Mouse (Mus musculus) embryonic facial prominence, embryonic 10.5 days (tissue): ENCODE results near the gene Cd82. TPM values are rescaled to one million over a fixed set of nuclear protein-coding genes. Genes with fewer than 3 reads are reported as not detected.

Source experiments
- DNase-seq: peaks from one replicate; pipeline ENCODE4 v3.0.0-alpha.2; 2017; ENCODE audit warnings: low spot score
- H3K27ac ChIP-seq: fragments of 300-500 bp; sonication (generic); replicated peaks from 2 replicates; pipeline ENCODE4 v1.5.1; 2016; ENCODE audit warnings: mild to moderate bottlenecking
- H3K27me3 ChIP-seq: fragments of 300-500 bp; sonication (generic); replicated peaks from 2 replicates; pipeline ENCODE4 v1.6.1; 2016; ENCODE audit warnings: low read depth, mild to moderate bottlenecking; ENCODE audit not compliant: poor library complexity, severe bottlenecking
- H3K36me3 ChIP-seq: fragments of 300-500 bp; sonication (generic); replicated peaks from 2 replicates; pipeline ENCODE4 v1.6.1; 2016; ENCODE audit warnings: mild to moderate bottlenecking, moderate library complexity
- H3K4me1 ChIP-seq: fragments of 300-500 bp; sonication (generic); 2 replicates; pipeline ENCODE4 v1.6.1; 2016
- H3K4me3 ChIP-seq: fragments of 300-500 bp; sonication (generic); 2 replicates; pipeline ENCODE4 v1.5.1; 2016; ENCODE audit warnings: mild to moderate bottlenecking, moderate library complexity
- H3K9me3 ChIP-seq: fragments of 300-500 bp; sonication (generic); 2 replicates; pipeline ENCODE4 v1.6.1; 2016; ENCODE audit warnings: mild to moderate bottlenecking
- WGBS: fragments of 180-500 bp; shearing (Covaris S2); methylation state at CpG from one replicate; pipeline ENCODE4 v1.1.7; 2016; 5-methylcytosine and 5-hydroxymethylcytosine counted together
- polyA plus RNA-seq: library from polyadenylated mRNA; unstranded; fragments of >200 nt; fragmentation: Nextera tagmentation; extraction: Ambion mirVana; gene quantifications from 2 replicates; pipeline ENCODE4 v1.2.1, GENCODE M21; 2016

Gene Cd82
- polyA plus RNA-seq, 1 experiment from 2014 or later, result 7.3 TPM

- Histone ChIP-seq H3K27ac (peak overlapping the region; percentile 55), H3K27me3 (no peaks in the 10 kb centered on the region), H3K4me1 (peaks cover 78% of the 10 kb centered on the region), H3K4me3 (no peak overlapping the region), H3K36me3 (no peaks in the 10 kb centered on the region), H3K9me3 (no peaks in the 10 kb centered on the region)
- WGBS, result 78% methylated on average over 7 of the region's 7 CpGs
- DNase-seq, result no peak
Observed at GRCm38 (mm10) chr2:93450695-93451094, 12.2 kb downstream of the Cd82 start.

- H3K4me1 ChIP-seq, result peaks cover 75% of the 10 kb centered on the region
Observed at GRCm38 (mm10) chr2:93449657-93450056, 13.3 kb downstream of the Cd82 start.

GRCm38 (mm10) chr2:93448774-93449173, 14.2 kb downstream of the Cd82 start:
- Histone ChIP-seq H3K36me3 (no peaks in the 10 kb centered on the region), H3K27me3 (0 out of 2 replicates have a peak, but pooled peaks cover 10% of the 10 kb centered on the region), H3K4me1 (peaks cover 78% of the 10 kb centered on the region), H3K9me3 (no peaks in the 10 kb centered on the region), H3K27ac (peak overlapping the region; percentile 5; the same call in 1 of the 2 replicates), H3K4me3 (no peak overlapping the region)
- DNase-seq, result no peak
- WGBS, result 63% methylated on average over 5 of the region's 5 CpGs

More at GRCm38 (mm10) chr2:93449657-93450056, 13.3 kb downstream of the Cd82 start:
- 78% methylated on average over 2 of the region's 2 CpGs for WGBS
- H3K9me3 ChIP-seq, result no peaks in the 10 kb centered on the region
- no peaks in the 10 kb centered on the region for H3K36me3 ChIP-seq
- H3K27ac ChIP-seq, result no peak overlapping the region
- no peak for DNase-seq
- no peak overlapping the region for H3K4me3 ChIP-seq
- 0 out of 2 replicates have a peak, but pooled peaks cover 5% of the 10 kb centered on the region for H3K27me3 ChIP-seq

- Histone ChIP-seq H3K4me3 (no peak overlapping the region), H3K27ac (peak overlapping the region; percentile 68), H3K9me3 (no peaks in the 10 kb centered on the region), H3K36me3 (no peaks in the 10 kb centered on the region), H3K27me3 (0 out of 2 replicates have a peak, but pooled peaks cover 10% of the 10 kb centered on the region), H3K4me1 (peaks cover 79% of the 10 kb centered on the region)
- WGBS, result 72% methylated on average over 6 of the region's 6 CpGs
- no peak for DNase-seq
Observed at GRCm38 (mm10) chr2:93447500-93448249, 15.3 kb downstream of the Cd82 start.

- no peaks in the 10 kb centered on the region for H3K36me3 ChIP-seq
- no peaks in the 10 kb centered on the region for H3K9me3 ChIP-seq
- peak overlapping the region; percentile 68 for H3K27ac ChIP-seq
- 0 out of 2 replicates have a peak, but pooled peaks cover 10% of the 10 kb centered on the region for H3K27me3 ChIP-seq
- DNase-seq, result no peak
- no peak overlapping the region for H3K4me3 ChIP-seq
- WGBS, result 48% methylated on average over 13 of the region's 13 CpGs
- H3K4me1 ChIP-seq, result peaks cover 70% of the 10 kb centered on the region
Observed at GRCm38 (mm10) chr2:93446606-93447353, 16.2 kb downstream of the Cd82 start.

GRCm38 (mm10) chr2:93445237-93445651, 17.7 kb downstream of the Cd82 start:
- Histone ChIP-seq H3K27me3 (0 out of 2 replicates have a peak, but pooled peaks cover 10% of the 10 kb centered on the region), H3K27ac (no peak overlapping the region), H3K4me3 (no peak overlapping the region), H3K4me1 (peaks cover 66% of the 10 kb centered on the region), H3K36me3 (no peaks in the 10 kb centered on the region), H3K9me3 (no peaks in the 10 kb centered on the region)
- WGBS, result 87% methylated on average over 5 of the region's 5 CpGs
- DNase-seq, result no peak

- peaks cover 71% of the 10 kb centered on the region for H3K4me1 ChIP-seq
- H3K4me3 ChIP-seq, result no peak overlapping the region
- 0 out of 2 replicates have a peak, but pooled peaks cover 10% of the 10 kb centered on the region for H3K27me3 ChIP-seq
- DNase-seq, result no peak
- WGBS, result 87% methylated on average over 7 of the region's 7 CpGs
- H3K9me3 ChIP-seq, result no peaks in the 10 kb centered on the region
- no peaks in the 10 kb centered on the region for H3K36me3 ChIP-seq
- no peak overlapping the region for H3K27ac ChIP-seq
Observed at GRCm38 (mm10) chr2:93444280-93444679, 18.7 kb downstream of the Cd82 start.

GRCm38 (mm10) chr2:93443106-93443505, 19.8 kb downstream of the Cd82 start:
- Histone ChIP-seq H3K9me3 (no peaks in the 10 kb centered on the region), H3K4me1 (peaks cover 67% of the 10 kb centered on the region), H3K27me3 (peaks cover 14% of the 10 kb centered on the region; the same call in 1 of the 2 replicates), H3K36me3 (no peaks in the 10 kb centered on the region), H3K27ac (peak overlapping the region; percentile 40; the same call in 1 of the 2 replicates), H3K4me3 (no peak overlapping the region)
- no peak for DNase-seq
- WGBS, result 95% methylated on average over 2 of the region's 2 CpGs

GRCm38 (mm10) chr2:93439812-93440559, 23.0 kb downstream of the Cd82 start:
- 70% methylated on average over 12 of the region's 12 CpGs for WGBS
- Histone ChIP-seq H3K4me3 (no peak overlapping the region), H3K4me1 (peaks cover 62% of the 10 kb centered on the region), H3K9me3 (no peaks in the 10 kb centered on the region), H3K36me3 (no peaks in the 10 kb centered on the region), H3K27me3 (peaks cover 12% of the 10 kb centered on the region; the same call in 1 of the 2 replicates), H3K27ac (0 out of 2 replicates have a peak overlapping the region, but pooled peaks have one; percentile 57)
- no peak for DNase-seq

GRCm38 (mm10) chr2:93439352-93439771, 23.6 kb downstream of the Cd82 start:
- DNase-seq, result no peak
- Histone ChIP-seq H3K9me3 (no peaks in the 10 kb centered on the region), H3K36me3 (no peaks in the 10 kb centered on the region), H3K4me3 (no peak overlapping the region), H3K27me3 (peaks cover 6% of the 10 kb centered on the region; the same call in 1 of the 2 replicates), H3K27ac (peak overlapping the region; percentile 57), H3K4me1 (peaks cover 62% of the 10 kb centered on the region)
- 40% methylated on average over 9 of the region's 9 CpGs for WGBS

- Histone ChIP-seq H3K27me3 (peaks cover 4% of the 10 kb centered on the region; the same call in 1 of the 2 replicates), H3K4me1 (peaks cover 60% of the 10 kb centered on the region), H3K27ac (0 out of 2 replicates have a peak overlapping the region, but pooled peaks have one; percentile 2), H3K9me3 (no peaks in the 10 kb centered on the region), H3K36me3 (no peaks in the 10 kb centered on the region), H3K4me3 (no peak overlapping the region)
- no peak for DNase-seq
- 53% methylated on average over 6 of the region's 6 CpGs for WGBS
Observed at GRCm38 (mm10) chr2:93438335-93438734, 24.6 kb downstream of the Cd82 start.

GRCm38 (mm10) chr2:93435577-93435976, 27.4 kb downstream of the Cd82 start:
- Histone ChIP-seq H3K36me3 (no peaks in the 10 kb centered on the region), H3K27me3 (peaks cover 4% of the 10 kb centered on the region; the same call in 1 of the 2 replicates), H3K4me1 (peaks cover 72% of the 10 kb centered on the region), H3K9me3 (no peaks in the 10 kb centered on the region), H3K27ac (peak overlapping the region; percentile 61; the same call in 1 of the 2 replicates), H3K4me3 (no peak overlapping the region)
- DNase-seq, result no peak
- WGBS, result 80% methylated on average over 4 of the region's 4 CpGs
